Mouse (Mus musculus) gastrocnemius, postnatal 10 days (tissue): Measurements from ENCODE around the gene Cbr3. TPM values are rescaled to one million over a fixed set of nuclear protein-coding genes. Genes with fewer than 3 reads are reported as not detected.
"Not testable (repeated sequence)": the region's sequence is repeated elsewhere in the genome, so short reads cannot be mapped to it uniquely, and the experiment has no call there.

Source experiments
- DNase-seq: peaks from one replicate; pipeline ENCODE4 v3.0.0; 2021; ENCODE audit warnings: mixed read lengths
- long read RNA-seq, 2 experiments: library from polyadenylated mRNA; stranded (forward); transcript quantifications; one replicate each; pipeline ENCODE4 v2.0.0; 2021
- total RNA-seq, 2 experiments: library from RNA; stranded (reverse); gene quantifications; 2 replicates each; pipeline ENCODE4 v1.2.3; 2021

The Cbr3 gene
- total RNA-seq = 1 to 10 TPM; 3.5 to 6.3 TPM
- long read RNA-seq, experiment 1, partial matches to known transcripts = 0 of 2 reads
- long read RNA-seq, experiment 1, other reads (novel, unspliced or antisense) = 0 of 2 reads
- long read RNA-seq, experiment 2, transcript Cbr3-201 (3 exons, 1,170 nt) = major isoform, 5 of 5 reads
- long read RNA-seq, experiment 2, partial matches to known transcripts = 0 of 5 reads
- long read RNA-seq, experiment 2, other reads (novel, unspliced or antisense) = 0 of 5 reads

GRCm38 (mm10) chr16:93682689-93683507 is at the start of gene Cbr3:
TSS of gene Cbr3 (plus strand) at chr16:93683215.
- DNase-seq = peak; percentile 75

DNA sequence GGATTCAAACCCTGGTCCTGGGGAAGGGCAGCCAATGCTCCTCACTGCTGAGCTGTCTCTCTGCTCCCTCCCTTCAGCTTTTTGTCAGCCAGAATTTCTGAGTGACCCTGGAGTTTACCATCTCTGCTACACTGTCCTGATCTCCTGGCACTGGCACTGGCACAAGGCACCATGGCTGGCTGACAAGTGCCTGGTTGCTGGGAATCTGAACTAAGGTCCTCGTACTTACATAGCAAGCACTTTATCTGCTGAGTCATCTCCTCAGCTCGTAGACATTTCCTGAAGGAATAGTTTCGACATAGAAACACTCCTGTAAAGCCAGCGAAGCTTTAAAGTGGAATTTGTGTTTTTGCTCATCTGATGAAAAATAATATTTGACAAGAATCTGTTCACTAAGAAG is 39.0 kb upstream of the Cbr3 start:
- DNase-seq = no peak

- DNase-seq = no peak
These were observed 34.4 kb upstream of the Cbr3 start for GRCm38 (mm10) chr16:93648441-93649183.

GRCm38 (mm10) chr16:93667976-93668375 is 15.0 kb upstream of the Cbr3 start:
- no peak for DNase-seq

- no peak for DNase-seq
These were observed 13.5 kb upstream of the Cbr3 start for GRCm38 (mm10) chr16:93669521-93669920.

DNA sequence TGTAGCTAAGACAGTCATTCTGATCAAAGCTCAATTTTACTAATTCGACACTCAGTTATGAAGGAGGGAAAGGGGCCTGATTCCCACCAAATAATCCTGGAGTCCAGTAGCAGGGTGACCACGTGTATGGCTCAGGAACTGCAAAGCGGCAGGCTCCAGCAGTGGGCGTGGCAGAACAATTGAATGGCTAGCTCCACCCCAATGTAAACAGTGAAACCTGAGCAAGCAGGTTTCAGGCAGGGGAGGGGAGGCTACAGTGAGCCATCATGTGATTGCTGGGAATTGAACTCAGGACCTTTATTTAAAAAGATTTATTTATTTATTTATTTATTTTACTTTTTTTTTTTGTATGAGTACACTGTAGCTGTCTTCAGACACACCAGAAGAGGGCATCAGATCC is 12.5 kb upstream of the Cbr3 start:
- not testable (repeated sequence) for DNase-seq

- no peak for DNase-seq
These were observed 12.0 kb upstream of the Cbr3 start for GRCm38 (mm10) chr16:93671064-93671463.

DNA sequence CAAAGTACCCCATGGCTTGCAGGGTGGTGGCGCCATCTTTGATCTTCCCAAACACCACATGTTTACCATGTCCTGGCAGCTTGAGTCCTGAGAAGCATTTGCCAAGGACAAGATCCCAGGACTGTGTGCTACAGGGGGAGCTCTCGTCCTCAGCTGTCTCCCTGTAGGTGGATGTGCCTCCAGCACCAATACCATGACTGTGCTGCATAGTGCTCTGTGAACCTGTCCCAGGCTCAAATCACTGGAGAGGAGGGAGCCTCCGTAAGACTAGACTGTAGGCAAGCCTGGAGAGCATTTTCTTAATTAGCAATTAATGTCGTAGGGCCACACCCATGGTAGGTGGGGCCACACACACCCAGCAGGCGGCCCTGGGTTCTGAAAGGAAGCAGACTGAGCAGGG is 6.6 kb upstream of the Cbr3 start:
- no peak for DNase-seq

DNA sequence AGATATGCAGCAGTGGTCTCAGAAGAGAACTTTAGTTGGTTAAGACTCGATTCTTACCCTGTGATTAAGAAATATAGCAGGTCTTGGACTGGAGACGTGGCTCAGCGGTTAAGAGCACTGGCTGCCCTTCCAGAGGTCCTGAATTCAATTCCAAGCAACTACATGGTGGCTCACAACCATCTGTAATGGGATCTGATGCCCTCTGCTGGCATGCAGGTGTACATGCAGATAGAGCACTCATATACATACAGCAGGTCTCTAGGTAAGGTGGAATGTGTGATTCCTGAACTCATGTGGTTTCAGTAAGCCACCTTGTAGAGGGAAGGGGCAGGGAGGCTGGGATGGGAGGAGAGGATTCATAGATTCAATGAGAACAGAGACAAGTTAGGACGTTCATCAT is 4.8 kb upstream of the Cbr3 start:
- DNase-seq = no peak

DNA sequence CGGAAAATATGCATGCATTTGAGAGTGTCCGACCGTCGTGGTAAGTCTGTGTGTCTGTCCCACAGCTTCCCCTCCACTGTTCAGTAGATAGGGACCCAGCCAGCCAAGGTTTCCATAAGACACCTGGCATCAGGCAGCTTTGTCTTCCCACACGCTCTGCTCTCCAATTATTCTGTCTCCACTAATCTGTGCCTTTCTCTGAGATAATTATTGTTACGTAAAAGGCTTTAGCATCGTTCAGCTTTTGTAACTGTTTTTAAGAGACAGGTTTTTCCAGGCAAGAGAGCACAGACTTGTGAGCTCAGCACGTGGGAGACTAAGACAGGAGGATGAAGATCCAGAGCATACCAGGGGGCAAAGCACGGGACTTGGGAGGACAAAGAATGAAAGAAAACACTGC is 3.9 kb upstream of the Cbr3 start:
- no peak for DNase-seq

- no peak for DNase-seq
These were observed 793 bp upstream of the Cbr3 start for GRCm38 (mm10) chr16:93682156-93682688.

DNA sequence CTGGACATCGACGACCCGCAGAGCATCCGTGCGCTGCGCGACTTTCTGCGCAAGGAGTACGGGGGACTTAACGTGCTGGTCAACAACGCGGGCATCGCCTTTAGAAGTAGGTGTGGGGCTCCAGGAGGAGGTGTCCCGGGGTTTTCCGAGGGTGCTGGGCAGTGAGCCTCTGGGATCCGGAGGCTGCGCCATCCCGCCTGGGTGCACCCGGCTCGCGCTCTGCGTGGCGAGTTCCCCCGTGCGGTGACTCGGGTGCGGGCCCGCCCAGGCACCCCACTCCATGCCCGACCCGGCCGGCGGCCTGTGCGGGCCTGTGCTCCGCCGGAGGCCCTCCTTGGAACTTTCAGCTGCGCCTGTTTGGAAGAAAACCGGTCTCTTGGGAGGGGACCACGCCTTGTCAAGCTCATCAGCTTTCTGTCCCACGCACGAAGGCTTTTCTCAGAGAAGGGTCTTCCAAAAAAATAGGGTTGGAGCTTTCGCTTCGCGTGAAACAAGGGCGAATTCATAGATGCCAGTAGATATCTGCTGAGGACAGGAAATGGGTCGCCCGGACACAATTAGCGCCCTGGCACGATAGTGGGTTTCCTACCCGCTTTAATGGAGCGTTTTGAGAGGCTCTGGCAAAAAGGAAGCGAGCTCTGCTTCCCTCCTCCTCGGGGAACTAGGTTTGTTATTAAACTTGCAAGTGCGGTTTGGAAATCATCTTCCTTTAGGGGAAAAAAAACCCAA is 657 bp downstream of the Cbr3 start:
- peak; percentile 42 for DNase-seq

DNA sequence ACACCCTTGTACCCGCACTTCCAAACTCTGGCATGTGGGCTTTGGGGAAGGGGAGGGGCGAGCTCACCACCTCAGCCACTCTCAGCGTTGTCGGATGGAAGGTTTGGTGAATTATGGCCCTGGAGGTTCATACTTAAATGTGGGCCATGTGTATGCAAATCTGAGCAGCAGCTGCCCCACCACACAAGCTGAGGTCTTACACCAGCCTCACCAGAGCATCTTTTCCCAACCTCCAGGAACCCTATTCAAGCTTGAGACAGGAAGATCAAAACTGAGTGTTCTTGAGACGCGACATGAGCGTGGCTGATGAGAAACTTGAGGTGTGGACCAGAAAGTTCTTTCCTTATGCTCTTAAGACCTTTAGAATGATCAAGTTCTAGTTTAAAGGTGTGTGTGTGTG is 1.4 kb downstream of the Cbr3 start:
- no peak for DNase-seq

DNA sequence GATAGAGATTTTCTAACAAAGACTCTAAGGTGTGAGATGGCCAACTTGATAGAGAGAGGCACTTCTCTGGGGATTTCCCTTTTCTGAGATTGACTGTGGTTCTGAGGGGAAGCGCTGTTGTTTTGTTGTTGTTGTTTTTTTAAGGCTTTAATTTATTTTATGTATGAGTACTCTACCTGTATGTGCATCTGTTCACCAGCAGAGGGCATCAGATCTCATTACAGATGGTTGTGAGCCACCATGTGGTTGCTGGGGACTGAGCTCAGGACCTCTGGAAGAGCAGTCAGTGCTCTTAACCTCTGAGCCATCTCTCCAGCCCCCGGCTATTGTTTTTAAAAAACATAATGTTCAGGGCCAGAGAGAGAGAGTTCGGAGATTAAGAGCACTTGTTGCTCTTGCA is 2.8 kb downstream of the Cbr3 start:
- DNase-seq = not testable (repeated sequence)

- DNase-seq = no peak
These were observed 3.4 kb downstream of the Cbr3 start for GRCm38 (mm10) chr16:93686421-93686820.

DNA sequence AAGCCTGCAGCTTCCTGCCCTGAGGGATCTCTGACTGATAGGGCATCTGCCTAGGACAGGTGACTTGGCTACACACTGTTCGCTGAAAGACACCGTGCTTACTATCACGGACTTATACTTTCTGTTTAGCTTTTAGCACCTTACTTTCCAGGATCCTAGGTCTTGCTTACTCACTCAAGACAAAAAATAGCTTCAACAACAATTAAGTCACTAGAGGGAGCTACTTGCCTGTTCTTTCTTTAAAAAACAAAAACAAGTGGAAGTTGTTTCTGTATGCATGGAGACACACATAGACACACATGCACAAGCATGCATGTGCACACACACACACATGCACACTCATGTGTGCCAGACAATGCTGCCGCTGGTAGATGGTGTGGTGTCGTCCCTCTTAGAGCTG is 3.9 kb downstream of the Cbr3 start:
- no peak for DNase-seq

DNA sequence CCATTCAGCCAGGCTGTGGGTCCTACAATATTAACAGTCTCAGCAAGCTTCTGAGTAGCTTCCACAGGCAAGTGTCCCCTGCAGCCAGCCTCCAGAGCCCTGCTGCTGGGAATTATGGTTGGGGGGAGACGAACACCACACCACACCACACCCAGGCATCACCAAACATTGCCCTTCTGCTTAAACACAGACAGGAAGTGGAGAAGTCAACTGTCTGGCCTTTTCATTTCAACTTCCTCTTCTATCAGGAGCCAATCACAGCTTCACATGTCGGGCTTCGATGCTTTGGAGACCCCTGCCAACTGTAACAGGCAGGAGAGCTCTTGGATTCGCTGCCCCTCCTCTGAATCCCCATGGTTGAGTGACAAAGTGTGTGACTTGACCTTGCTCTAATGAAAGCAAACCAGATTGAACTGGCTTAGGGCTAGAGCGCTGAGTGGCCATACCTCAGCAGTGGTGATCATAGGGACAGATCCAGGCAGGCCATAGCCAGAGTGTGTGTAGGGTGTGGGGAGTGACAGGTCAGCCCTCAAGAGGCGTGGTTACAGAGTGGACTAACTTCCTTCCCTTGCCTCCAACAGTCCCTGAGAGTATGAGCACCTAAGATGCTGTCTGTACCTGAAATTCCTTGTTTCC is 8.3 kb downstream of the Cbr3 start:
- no peak for DNase-seq

DNA sequence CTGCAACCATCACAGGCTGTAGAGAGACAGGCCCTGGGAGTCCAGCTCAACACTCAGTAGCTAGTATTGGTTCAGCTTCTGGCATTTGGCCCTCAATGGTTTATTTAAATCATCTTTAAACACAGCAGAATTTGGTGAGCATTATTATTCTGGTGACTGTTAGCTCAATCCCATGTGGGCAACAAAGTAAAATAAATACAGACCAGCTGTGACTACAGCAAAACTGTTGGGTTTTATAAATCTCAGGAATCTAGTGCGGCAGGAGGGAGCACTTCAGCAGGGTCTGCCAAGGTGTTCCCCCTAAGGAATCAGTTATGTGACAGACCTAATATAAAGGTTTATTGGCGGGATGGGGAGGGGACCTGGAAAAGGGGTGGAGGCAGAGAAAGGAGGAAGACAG is 9.7 kb downstream of the Cbr3 start:
- no peak for DNase-seq

DNA sequence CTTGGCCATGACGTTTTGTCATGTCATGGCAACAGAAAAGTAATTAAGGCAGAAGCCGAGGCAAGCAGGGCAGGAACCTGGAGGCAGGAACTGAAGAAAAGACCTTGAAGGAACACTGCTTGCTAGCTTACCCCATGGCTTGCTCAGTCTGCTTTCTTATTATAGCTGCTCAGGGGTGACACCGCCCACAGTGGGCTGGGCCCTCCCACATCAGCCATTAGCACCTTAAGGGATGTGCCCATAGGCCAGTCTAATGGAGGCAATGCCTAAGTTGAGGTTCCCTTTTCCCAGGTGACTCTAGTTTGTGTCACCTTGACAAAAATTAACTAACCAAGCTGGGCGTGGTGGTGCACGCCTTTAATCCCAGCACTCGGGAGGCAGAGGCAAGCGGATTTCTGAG is 24.1 kb downstream of the Cbr3 start:
- no peak for DNase-seq

GRCm38 (mm10) chr16:93709217-93709616 is 26.2 kb downstream of the Cbr3 start:
- no peak for DNase-seq

DNA sequence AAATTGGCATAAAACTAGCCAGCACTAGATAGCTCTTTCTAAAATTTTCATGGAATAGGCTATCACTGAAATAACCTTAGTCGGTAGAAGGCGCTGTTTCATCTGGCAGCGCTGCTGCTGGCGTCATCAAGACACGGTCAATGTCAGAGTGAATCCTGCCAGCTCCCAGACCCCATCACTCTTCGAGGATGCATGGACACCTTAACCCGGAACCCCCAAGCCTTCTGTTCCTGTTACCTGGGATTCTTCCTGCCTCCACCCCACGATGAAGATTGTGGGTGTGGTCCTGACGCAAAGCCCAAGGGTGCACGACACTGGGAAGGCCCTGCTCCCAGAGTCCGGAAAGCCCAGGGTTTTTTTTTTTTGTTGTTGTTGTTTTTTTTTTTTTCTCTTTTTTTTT is 27.9 kb downstream of the Cbr3 start:
- peak; percentile 70 for DNase-seq
